Mouse (Mus musculus) spleen, postnatal 36 days (tissue): ENCODE data around the gene Atg9b.

ENCODE experiments used
- DNase-seq, 2 experiments: peaks; one replicate each; pipeline ENCODE4 v3.0.0; 2022; ENCODE audit warnings: low spot score in 2 of 2, mixed read lengths in 1 of 2

Atg9b gene

GRCm38 (mm10) chr5:24350531-24351250 is 41.3 kb downstream of the Atg9b start:
- no peak for DNase-seq

- DNase-seq, result no peak
Observed at GRCm38 (mm10) chr5:24350073-24350472, 41.9 kb downstream of the Atg9b start.

- no peak for DNase-seq
Observed at GRCm38 (mm10) chr5:24348546-24348945, 43.4 kb downstream of the Atg9b start.

- DNase-seq, result peak; percentile 69 to 70
Observed at GRCm38 (mm10) chr5:24348128-24348527, 43.8 kb downstream of the Atg9b start.

GRCm38 (mm10) chr5:24347186-24347875 is 44.6 kb downstream of the Atg9b start:
- no peak for DNase-seq

- no peak for DNase-seq
Observed at GRCm38 (mm10) chr5:24346313-24346712, 45.6 kb downstream of the Atg9b start.

GRCm38 (mm10) chr5:24344477-24345051 is 47.4 kb downstream of the Atg9b start:
- DNase-seq, result peak; percentile 22 to 33

- DNase-seq, result no peak
Observed at GRCm38 (mm10) chr5:24343977-24344436, 47.9 kb downstream of the Atg9b start.

- DNase-seq, result no peak
Observed at GRCm38 (mm10) chr5:24343379-24343778, 48.6 kb downstream of the Atg9b start.

- DNase-seq, result no peak
Observed at GRCm38 (mm10) chr5:24342966-24343365, 49.0 kb downstream of the Atg9b start.

- no peak for DNase-seq
Observed at GRCm38 (mm10) chr5:24342205-24342963, 49.6 kb downstream of the Atg9b start.

GRCm38 (mm10) chr5:24337821-24338220 is 54.1 kb downstream of the Atg9b start:
- DNase-seq, result no peak

- no peak for DNase-seq
Observed at GRCm38 (mm10) chr5:24337366-24337765, 54.6 kb downstream of the Atg9b start.

- DNase-seq, result no peak
Observed at GRCm38 (mm10) chr5:24335888-24336511, 55.9 kb downstream of the Atg9b start.

GRCm38 (mm10) chr5:24334749-24335148 is 57.2 kb downstream of the Atg9b start:
- no peak for DNase-seq
